Mouse (Mus musculus) monocyte, adult 5-6 weeks (primary cell): Measurements from ENCODE around the gene Dyrk3. TPM values are rescaled to one million over a fixed set of nuclear protein-coding genes. Genes with fewer than 3 reads are reported as not detected.
A peak's percentile ranks its signal among the peaks of the same experiment; 100 is the strongest.

Experiments
- ATAC-seq: fragments of 153-309, 156-312 bp; replicated peaks from 2 replicates; pipeline ENCODE4 v1.8.0; 2017; ENCODE audit warnings: mild to moderate bottlenecking; ENCODE audit not compliant: low TSS enrichment, insufficient number of reproducible peaks, severe bottlenecking, poor library complexity, low FRiP score
- total RNA-seq: library from RNA; stranded (forward); fragments of 200-1000, 200-491, 200-594 nt; gene quantifications from 3 replicates; pipeline ENCODE4 v1.2.3, GENCODE M21; 2017

The Dyrk3 gene
- total RNA-seq = 0.67 to 5.1 TPM (median 0.68 TPM) in 3 replicates

DNA sequence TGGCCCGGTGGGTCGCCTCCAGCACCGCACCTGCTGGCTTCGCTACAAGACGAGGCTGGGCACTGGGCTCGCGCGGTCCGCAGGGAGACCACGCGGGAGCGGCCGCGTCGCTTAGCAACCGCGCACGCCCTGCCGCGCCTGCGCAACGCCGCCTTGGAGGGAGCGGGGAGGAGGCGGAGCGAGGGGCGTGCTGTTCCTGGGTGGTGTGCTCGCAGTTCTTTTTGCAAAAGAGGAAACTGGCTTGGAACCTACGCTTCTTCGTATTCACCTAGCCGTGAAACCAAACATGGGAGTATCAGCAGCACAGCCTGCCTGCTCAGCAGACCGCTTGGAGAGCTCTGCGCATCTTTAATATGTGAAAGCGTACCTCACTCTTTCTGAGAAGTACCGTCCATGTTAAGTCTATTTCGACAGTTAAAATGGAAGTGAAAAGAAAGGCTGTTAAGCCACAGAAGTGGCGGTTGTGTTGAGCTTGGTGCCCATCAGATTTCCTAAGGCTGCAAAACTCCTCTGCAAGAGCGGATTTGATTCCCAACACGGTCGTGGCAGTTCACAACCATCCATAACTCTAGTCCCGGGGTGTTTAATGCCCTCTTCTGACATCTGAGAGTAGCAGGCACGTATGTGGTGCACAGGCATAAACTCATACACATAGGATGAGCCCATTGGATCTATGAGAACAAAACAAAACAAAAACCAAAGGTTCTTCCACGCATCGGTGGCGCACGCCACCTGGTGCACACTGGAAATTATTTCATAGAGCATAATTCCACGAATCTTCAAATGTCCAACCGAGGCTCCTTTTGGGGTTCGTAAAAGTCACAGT lies at the start of gene Dyrk3:
Gene Dyrk3, minus strand, starts transcription at position 150 of the 826 bp plus-strand sequence.
- ATAC-seq = peak; percentile 91

DNA sequence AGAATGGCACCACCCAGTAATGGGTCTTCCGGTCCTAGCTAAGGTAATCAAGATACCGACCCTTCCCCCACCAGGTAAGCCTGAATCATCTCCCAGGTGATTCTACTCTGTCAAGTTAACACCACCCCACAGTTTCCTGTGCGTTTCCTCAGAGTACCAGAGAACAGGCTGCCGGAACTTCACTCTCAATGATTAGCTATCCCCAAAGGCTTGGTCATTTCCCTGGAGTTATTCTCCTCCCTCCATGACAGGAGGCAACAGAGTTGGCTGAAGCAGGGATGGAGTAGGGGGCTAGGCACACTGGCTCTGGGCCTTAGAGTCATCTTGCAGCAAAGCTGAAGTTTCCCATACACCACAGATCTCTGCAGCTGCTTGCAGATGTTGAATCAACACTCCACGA lies 49.7 kb upstream of the Dyrk3 start:
- ATAC-seq = no peak

DNA sequence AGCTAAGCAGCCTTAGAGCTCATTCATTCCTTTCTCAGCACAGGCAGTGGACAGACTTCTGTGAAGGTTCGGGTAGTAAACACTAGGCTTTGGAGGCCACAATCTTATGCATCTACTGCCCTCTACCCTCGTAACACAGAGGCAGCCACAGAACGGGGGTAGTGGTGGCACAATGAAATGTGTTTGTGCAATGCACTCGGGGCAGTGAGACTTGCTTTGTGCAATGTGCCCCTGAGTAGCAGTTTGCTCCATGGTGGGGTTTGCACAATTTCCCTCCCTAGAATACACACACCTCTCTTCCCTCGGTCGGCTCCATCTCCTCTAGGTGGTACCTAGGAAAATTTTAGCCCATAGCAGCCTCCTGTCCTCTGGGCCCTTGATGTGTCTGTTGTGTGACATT lies 48.9 kb upstream of the Dyrk3 start:
- ATAC-seq = no peak

DNA sequence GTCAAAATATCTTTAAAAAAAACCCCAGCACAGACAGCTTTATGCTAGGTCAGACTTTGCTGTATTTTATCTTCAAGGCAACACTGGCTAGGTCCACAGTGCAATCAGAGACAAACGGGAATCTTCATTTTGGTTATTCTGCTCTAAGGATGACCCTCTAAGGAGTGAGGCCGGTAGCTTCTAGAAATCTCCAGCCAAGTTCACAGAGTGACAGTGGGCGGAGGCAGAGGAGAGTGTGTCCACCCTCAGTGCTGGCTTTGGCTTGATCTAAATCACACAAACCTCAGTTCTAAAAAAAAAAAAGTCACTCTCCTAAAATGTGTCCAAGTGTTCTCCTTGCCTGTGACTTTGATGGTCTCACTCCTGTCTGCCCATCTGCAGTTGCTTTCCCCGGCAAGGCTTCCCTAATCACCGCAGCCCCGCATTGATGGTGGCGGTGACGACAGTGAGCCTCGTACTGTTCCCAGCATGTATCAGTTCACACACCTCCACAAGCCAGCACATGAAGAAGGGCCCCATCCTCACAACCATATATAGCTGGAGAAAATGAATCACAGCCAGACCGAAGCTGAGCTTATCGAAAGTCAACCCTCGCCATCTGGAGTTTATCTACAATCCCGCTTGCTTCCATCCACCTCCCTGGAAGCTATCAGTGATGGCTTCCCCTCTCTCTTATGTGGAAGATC lies 47.8 kb upstream of the Dyrk3 start:
- no peak for ATAC-seq

DNA sequence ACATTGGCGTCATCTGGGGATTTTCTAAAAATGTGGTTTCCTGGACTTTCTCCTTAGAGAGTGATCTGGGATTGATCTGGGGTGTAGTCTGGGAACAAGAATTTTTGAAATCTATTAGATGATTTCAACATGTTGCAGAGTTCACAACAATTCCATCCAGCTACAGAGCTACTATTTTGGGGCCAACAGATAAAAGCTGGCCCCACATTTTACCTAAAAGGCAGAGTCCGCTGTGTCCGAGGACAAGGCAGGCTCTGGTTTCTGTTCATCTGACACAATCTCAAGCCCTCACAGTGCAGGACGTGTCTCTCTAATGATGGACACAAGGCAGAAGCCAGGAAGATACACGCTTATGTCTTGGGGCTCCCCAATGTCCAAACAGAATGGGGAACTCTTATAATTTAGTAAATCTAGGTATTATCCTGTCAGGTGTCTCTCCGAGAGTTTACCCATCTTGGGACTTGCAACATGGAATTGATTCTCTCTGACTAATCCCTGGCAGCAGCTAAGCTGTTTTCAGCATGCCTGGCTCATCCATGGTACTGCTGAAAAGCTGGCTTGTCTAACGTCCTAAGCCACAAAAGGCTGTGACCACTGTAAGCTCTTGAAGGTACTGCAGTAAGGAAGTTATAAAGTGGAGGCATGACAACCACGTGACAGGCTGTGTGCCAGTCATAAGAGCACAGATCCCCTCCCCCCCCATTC lies 47.0 kb upstream of the Dyrk3 start:
- ATAC-seq = no peak

DNA sequence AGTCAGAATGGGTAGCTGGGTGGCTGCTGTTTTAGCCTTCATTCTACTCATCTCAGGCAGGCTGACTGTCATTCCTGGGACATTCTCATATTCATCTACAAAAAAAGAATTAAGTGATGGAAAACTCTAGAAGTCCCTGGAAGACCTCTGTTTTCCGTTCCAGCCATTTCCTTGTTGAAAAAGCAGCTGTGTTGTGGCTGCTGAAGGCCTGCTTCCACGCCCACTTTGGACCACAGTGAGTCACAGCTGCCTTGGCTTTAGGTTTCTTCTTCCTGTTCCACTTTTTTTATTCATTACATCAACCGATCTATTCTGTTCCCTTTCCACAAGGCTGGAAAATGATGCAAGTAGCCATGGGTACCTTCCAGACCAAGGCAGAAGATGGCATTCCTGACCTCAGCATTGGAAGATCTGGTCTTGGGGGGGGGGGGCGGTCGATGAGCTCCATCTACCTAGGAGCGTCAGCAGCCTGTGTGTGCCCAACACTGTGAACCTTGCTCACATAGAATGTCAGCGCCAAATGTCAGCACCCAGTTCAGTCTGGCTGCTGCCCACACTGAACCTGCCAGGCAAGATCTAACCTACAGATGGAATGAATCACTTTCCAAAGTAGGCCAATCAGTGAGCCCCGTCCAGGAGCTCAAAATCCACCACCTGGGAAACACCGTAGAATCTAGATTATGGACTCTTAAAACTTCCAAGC lies 46.3 kb upstream of the Dyrk3 start:
- ATAC-seq = peak; percentile 51

DNA sequence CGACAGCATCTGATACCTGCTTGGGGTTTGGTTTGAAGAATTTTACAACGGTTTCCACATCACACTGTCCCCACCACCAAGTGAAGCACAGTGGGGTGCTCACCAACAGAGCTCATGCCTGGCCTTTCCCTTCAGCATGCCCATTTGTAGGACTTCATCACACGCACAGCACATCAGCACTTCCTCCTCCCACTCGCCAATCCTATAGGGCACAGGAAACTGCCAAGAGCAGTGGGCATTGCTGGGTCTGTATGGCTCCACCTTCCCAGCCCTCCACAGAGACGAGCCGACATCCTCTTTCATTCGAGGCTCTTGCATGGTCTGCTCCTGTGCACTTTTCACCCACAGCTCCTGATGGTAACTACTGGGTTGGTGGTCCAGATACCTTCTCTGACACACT lies 45.1 kb upstream of the Dyrk3 start:
- no peak for ATAC-seq

DNA sequence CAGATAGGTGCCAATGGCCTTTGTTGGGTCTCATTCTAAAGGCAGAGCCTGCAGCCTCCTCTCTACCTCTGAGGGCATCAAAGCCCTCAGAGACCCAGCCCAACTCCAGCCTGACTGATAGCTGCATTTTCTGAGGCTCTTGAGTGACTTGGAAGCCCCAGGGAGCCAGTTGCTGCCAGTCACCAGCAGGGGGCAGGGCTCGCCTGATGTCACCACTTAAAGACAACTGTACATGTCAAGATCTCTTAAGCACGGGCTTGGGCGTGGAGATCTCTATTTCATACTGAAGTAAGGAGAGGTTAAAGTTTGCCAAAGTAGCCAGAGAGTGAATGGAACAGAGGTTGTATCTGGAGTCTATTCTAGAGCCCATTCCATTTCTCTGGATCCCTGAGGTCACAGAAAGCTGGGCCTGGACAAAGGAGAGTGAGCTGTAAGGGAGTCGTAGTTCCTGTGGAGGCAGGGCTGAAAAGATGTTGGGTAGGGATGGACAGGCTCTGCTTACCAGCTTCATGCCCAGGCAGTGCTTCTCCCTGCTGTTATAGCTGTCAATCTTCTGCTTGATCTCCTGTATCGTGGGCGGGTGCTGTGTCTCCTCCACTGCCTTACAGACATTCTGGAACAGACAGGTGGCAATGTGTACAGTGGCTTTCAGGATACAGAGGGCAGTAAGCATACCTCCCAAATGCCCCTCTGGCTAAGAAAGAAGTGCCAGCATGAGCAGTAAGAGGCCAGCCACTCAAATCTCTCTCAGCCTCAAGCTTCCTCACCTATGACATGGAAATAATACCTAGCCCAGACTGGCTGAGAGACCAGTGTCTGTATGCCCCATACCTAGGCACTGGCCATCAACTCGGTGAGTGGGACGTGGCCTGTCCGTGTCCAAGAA lies 43.7 kb upstream of the Dyrk3 start:
- peak; percentile 48; the same call in 1 of the 2 replicates for ATAC-seq

DNA sequence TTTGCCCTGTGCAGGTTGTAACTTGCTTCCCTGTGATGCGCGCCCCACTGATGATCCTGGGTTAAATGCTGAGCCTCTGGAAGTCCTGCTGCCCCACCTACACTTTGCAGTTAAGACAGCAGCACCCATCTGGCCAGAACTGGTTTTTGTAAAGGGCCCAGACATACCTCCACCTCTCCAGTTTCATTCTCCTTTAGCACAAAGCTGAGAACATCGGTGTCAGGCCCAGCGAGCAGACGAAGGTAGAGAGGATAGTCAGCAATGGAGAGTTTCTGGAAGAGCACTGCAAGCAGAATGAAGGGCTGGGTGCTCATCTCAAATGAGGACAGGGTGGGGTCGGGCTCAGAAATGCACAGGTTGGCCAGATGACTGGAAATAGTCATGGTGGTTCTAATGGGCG lies 42.2 kb upstream of the Dyrk3 start:
- ATAC-seq = no peak

DNA sequence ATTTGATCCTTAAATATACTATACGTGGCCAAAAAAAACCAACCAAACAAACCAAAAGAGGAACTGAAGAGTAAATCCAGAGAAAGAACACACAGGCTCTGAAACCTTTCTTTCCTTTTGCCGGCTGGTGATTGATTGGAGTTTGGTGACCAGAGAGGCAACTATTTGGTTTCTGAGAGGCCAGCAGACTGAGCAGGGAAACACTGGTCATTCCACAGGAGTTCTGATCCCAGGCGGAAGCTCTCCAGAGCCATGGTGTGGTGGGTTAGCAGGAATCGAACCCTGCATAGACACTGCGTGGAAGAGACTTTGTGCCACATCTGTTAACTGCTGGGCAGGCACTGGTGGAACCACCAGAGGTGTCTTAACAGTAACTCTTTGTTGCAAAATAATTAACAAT lies 39.9 kb upstream of the Dyrk3 start:
- no peak for ATAC-seq

DNA sequence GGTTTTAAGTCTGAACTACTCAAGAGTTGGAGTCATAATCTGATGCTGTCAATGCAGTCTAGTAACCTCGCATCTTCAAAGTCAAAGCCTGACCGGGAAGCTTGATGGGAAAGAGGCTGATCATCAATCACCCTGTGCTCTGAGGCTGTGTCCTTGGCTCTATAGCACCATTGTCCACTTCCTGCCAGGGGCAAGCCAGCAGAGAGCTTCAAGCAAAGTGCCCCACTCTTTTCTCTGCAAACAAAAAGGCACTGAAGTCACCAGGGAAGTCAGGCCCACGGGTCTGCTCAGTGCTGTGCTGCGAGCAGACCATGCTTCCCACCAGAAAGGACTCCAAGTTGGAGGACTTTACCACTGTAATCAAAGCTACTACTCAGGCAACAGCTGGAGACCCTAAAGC lies 39.1 kb upstream of the Dyrk3 start:
- ATAC-seq = no peak

DNA sequence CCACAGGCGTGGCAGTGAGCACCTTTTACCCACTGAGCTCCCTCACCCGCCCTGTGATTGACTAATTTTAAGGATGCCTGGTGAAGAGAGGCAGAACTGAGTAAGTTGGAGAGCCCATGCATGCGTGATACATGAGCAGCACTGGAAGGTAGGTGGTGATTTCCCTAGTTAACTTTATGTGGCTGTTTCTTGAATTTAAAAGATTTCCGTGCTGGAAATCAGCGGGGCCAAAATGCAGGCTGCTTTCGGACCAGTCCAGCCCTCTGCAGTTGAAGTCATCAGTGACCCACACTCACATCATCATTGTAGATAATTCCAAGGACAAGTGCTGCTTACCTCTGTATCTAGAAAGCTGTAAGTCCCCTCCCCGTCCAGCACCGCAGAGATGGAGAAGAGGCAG lies 37.7 kb upstream of the Dyrk3 start:
- ATAC-seq = no peak

DNA sequence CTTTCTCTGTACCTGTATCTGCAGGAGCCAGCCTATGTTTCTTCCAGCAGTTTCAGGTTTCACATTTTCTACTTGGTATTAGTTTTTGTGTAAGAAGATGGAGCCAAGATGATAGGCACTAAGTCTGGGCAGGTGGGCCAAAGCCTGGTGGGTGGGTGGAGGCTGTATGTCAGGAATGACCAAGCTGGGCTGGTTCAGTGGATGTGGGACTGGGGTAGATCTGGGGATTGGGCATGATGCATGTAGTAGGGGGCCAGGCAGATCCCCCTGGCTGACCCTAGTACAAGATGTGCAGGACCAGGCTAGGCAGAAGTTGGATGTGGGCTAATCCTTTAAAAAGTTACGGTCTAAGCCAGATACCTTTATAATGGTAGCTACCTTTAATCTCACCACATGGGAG lies 37.0 kb upstream of the Dyrk3 start:
- no peak for ATAC-seq

DNA sequence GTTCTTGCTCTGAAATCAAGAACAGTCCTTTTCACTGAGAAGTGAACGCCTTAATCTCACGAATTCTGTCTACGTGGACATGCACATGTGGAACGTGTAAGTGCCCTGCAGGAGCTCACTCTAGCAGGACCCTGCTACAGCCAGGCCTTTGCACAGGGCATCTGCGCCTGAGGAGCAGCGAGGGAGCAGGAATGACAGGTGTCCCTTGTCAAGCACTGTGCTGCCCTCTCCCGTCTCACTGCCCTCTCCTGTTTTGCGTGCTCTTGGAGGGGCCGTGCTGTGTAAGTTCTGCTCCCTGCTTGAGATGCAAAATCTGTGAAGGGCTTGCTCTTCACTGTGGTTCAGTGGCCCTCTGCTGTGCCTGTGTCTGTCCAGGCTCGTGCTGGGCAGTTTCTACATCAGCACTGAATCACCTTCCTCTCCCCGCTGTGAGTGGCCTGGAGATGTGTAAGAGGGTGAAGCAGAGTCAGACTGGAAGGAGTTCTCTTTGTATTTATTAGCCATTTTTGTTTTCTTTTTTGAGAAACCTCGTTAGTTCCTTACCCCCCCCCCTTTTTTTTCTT lies 36.2 kb upstream of the Dyrk3 start:
- ATAC-seq = no peak; the same call in 1 of the 2 replicates

DNA sequence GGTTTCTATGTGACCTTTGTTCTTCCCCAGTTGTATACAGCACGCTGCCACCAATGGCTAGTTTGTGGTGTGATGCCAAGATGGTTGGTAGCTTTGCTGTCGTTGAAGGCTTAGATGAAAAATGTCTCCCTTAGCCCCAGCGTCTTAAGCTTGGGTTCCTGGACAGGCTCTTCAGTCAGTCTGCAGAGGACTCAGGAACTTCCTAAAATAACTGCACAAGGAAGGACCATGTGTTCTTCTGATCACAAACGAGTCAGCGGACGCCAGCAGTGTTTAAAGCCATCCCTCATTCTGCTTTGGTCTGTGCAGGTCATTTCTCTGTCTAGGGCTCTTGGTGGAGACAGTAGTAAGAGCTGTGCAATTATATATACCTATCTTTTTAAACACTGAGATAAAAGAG lies 35.7 kb upstream of the Dyrk3 start:
- ATAC-seq = no peak

DNA sequence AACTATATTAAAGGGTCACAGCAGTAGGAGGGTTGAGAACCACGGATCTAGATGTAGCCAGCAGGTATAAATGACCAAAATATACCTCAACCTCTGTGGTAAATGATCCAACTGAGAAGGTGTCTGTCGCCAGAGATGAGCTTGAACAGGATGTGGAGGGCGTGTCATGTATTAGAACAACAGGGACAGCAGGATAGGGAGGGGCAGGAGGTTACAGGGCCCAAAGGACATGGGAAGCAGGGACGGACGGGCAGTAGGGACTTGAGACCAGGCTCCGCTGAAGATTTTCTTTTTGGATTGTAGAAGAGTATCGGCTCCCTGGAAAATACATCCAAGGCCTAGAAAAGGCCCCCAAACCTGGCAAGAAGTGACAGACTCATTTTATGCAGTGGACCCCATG lies 34.9 kb upstream of the Dyrk3 start:
- ATAC-seq = no peak

DNA sequence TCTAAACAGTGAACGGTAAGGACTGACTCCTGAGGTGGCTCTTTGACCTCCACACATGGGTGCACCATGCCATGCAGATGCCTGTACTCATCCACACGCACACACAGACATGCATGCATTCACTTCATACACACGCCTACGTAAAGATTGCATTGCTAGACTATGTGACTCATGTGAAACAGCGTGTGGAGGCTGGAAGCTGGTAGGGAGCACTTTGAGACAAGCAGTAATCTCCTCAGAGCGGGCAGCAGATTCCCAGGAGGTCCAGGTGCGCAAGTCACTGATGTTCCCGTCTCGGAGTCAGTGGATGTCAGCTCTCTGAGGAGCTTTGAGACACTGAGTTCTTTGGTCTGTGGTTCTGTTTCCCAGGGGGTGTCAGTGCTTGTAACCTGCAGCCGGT lies 29.5 kb upstream of the Dyrk3 start:
- ATAC-seq = no peak

DNA sequence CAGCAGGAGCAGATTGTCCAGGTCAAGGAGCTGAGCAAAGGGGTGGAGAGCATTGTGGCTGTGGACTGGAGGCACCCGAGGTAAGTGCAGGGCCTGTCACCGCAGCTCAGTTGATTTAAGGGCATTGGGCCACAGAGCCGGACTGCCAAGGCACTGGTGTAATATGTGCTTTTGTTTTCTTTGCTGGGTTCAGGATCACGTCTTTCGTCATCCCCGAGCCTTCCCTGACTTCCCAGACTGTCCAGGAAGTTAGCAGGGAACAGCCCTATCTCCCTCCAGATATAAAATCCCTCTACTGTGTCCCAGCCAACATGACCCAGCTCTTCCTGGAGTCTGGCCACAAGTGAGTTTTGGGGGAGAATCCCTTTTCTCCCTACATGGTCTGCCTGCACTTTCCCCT lies 26.3 kb upstream of the Dyrk3 start:
- no peak for ATAC-seq
